Mouse (Mus musculus): Measurements from ENCODE around the gene Gm10722.
"Not testable (repeated sequence)": the region's sequence is repeated elsewhere in the genome, so short reads cannot be mapped to it uniquely, and the experiment has no call there.

DNA sequence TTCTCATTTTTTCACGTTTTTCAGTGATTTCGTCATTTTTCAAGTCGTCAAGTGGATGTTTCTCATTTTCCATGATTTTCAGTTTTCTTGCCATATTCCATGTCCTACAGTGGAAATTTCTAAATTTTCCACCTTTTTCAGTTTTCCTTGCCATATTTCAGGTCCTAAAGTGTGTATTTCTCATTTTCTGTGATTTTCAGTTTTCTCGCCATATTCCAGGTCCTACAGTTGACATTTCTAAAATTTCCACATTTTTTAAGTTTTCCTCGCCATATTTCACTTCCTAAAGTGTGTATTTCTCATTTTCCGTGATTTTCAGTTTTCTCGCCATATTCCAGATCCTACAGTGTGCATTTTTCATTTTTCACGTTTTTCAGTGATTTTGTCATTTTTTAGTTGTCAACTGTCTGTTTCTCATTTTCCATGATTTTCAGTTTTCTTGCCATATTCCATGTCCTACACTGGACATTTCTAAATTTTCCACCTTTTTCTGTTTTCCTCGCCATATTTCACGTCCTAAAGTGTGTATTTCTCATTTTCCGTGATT lies 12.1 kb downstream of the Gm10722 start, which contains the start of gene Gm10721:
- TF ChIP-seq CTCF, POLR2A (IDR thresholded peaks at IDR 0.05; ENCODE audit: extremely low read depth, insufficient read depth, low read length): not testable (repeated sequence)

All from cortical plate, adult 2 months (tissue).